9 mouse cellular contexts compared by ENCODE assay signal in genomic region chr12:17253069-17253468, GRCm38 (mm10). TPM values are rescaled to one million over a fixed set of nuclear protein-coding genes. Genes with fewer than 3 reads are reported as not detected.
A peak's percentile ranks its signal among the peaks of the same experiment; 100 is the strongest.
DNase-seq lines count a peak whose midpoint lies in the region; ATAC-seq lines count a peak whose summit lies in the region.
"Had no signal": no experiment of that assay in that cellular context is flagged by ENCODE, and none has a peak within 500 bp of the region (broad histone marks: within the 10 kb centered on the region; RNA-seq: fewer than 3 reads in every experiment).

No protein-coding gene starts in this region.

- H3K27ac ChIP-seq in forebrain, embryonic 12.5 days: no peak overlapping the region
- no peak overlapping the region for H3K27ac ChIP-seq in lung, embryonic 16.5 days (ENCODE audit: low read length)
- H3K27ac ChIP-seq: macrophage had no signal

- peaks cover 9% of the 10 kb centered on the region; the same call in 1 of the 2 replicates for H3K27me3 ChIP-seq in forebrain, embryonic 12.5 days
- H3K27me3 ChIP-seq in lung, embryonic 16.5 days (ENCODE audit: control insufficient read depth, insufficient read depth, low read depth, low read length): no peaks in the 10 kb centered on the region; the same call in none of the 2 replicates

- 9% methylated on average over 9 of the region's 9 CpGs for WGBS in forebrain, embryonic 12.5 days
- 9% methylated on average over 9 of the region's 9 CpGs for WGBS in lung, embryonic 16.5 days

- no peak overlapping the region for H3K9ac ChIP-seq in forebrain, embryonic 12.5 days
- no peak overlapping the region for H3K9ac ChIP-seq in lung, embryonic 16.5 days (ENCODE audit: low read length)

- H3K4me2 ChIP-seq in forebrain, embryonic 12.5 days: peak overlapping the region; percentile 39
- peak overlapping the region; percentile 6; the same call in 1 of the 2 replicates for H3K4me2 ChIP-seq in lung, embryonic 16.5 days (ENCODE audit: low read depth, low read length)

- ATAC-seq in forebrain, embryonic 12.5 days (ENCODE audit: low FRiP score): peak; percentile 69
- no peak for ATAC-seq in lung, embryonic 16.5 days (ENCODE audit: low read depth)

- no peaks in the 10 kb centered on the region for H3K9me3 ChIP-seq in forebrain, embryonic 12.5 days
- no peaks in the 10 kb centered on the region for H3K9me3 ChIP-seq in lung, embryonic 16.5 days (ENCODE audit: control insufficient read depth, low read length)

- intact Hi-C loops in heart, postnatal 14 days (cut with DNase I): loop anchor here (10.0 kb wide), 1 partner anchor 538 kb away; no protein-coding TSS in a partner anchor

- H3K36me3 ChIP-seq in forebrain, embryonic 12.5 days (replicated peaks): no peaks in the 10 kb centered on the region
- H3K36me3 ChIP-seq in lung, embryonic 16.5 days (ENCODE audit: control insufficient read depth, insufficient read depth, low read length): no peaks in the 10 kb centered on the region

- peaks cover 8% of the 10 kb centered on the region for H3K4me1 ChIP-seq in forebrain, embryonic 12.5 days
- no peaks in the 10 kb centered on the region for H3K4me1 ChIP-seq in lung, embryonic 16.5 days (replicated peaks; ENCODE audit: control insufficient read depth, insufficient read depth, low read length)

- DNase-seq in MN1 (ENCODE audit: low spot score): peak; percentile 79
- peak; percentile 40 for DNase-seq in c-Kit-positive CD71-positive TER-119-positive erythroid progenitor cells, embryonic 14.5 days (ENCODE audit: low spot score)
- peak; percentile 59 to 79 for DNase-seq in heart, postnatal 14 days
- peak; percentile 66 to 74 for DNase-seq in kidney, postnatal 4 days
- DNase-seq in ovary, postnatal 36 days (ENCODE audit: low spot score): peak; percentile 38
- peak; percentile 71 for DNase-seq in thymus, postnatal 4 days

- H3K4me3 ChIP-seq in forebrain, embryonic 12.5 days (replicated peaks): no peak overlapping the region
- no peak overlapping the region for H3K4me3 ChIP-seq in lung, embryonic 16.5 days (ENCODE audit: low read length)

RNA-seq across cellular contexts. Expression of gene Pdia6, which starts 13.3 kb away (rescaled TPM):
- polyA plus RNA-seq in forebrain, embryonic 12.5 days (2016; fragmentation: Nextera tagmentation; extraction: Ambion mirVana): 454 and 460 TPM in 2 replicates
- total RNA-seq in heart, postnatal 14 days (2021): 100 to 1,000 TPM in 1 of 2 experiments, 10 to 100 TPM in 1; 76.7 to 102 TPM
- polyA plus RNA-seq in lung, embryonic 16.5 days (2015; fragmentation: Nextera tagmentation; extraction: Ambion mirVana): 679 and 720 TPM in 2 replicates
